Mouse (Mus musculus) heart, postnatal 10 days (tissue): ENCODE results near the gene C1d. TPM values are rescaled to one million over a fixed set of nuclear protein-coding genes. Genes with fewer than 3 reads are reported as not detected.

Experiments used
- total RNA-seq, 2 experiments: library from RNA; stranded (reverse); gene quantifications; 2 replicates each; pipeline ENCODE4 v1.2.3; 2021

Gene C1d
- total RNA-seq, 2 experiments from 2014 or later = 36.3 to 39.2 TPM

Other genes with a start within 250 kb of the C1d start
- gene Cnrip1, start 206.0 kb upstream of the C1d start, total RNA-seq = 1 to 10 TPM; 7.1 to 8.9 TPM
- gene Plek, start 205.2 kb upstream of the C1d start, total RNA-seq = 1 to 10 TPM; 3.0 to 3.1 TPM
- 10 to 100 TPM; 77.6 to 80.8 TPM for gene Ppp3r1, start 98.3 kb upstream of the C1d start, total RNA-seq
- 10 to 100 TPM in 1 of 2 experiments, 1 to 10 TPM in 1; 7.8 to 11.5 TPM for gene Wdr92, start 75.5 kb upstream of the C1d start, total RNA-seq
- 10 to 100 TPM; 32.1 to 32.3 TPM for gene Pno1, start 46.0 kb upstream of the C1d start, total RNA-seq